Mouse (Mus musculus): ENCODE measurements around the gene Krtap19-3. TPM values are rescaled to one million over a fixed set of nuclear protein-coding genes. Genes with fewer than 3 reads are reported as not detected.

Gene Krtap19-3
- not detected for total RNA-seq (2023)

GRCm38 (mm10) chr16:88877938-88878337 lies at the start of gene Krtap19-3:
Krtap19-3 (minus strand) TSS chr16:88878038.

DNA sequence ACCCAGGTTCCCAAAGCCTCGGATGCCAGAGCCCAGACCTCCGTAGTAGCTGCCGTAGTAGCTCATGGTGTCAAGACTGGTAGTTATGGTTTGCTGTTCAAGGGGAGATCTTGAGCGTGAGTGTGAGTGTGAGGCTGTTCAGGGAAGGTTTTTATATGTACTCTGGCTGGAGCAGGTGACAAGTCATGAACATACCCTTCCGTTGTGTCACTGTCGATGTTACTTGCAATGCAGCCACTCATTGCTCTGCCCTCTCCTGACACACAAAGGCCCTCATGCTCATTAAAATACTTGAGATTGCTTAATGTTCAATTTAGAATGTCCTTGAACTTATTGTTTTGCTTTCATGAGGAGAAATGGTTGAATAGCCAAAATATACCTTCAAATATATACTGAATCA lies 18.5 kb upstream of the Krtap19-3 start, which contains the start of gene Krtap19-5:
Gene Krtap19-5, minus strand, starts transcription at position 101 of the 400 bp plus-strand sequence.

GRCm38 (mm10) chr16:88884989-88885388 lies 7.2 kb upstream of the Krtap19-3 start, which contains the start of gene Krtap19-4:
Krtap19-4 (minus strand) TSS chr16:88885089.

GRCm38 (mm10) chr16:88874169-88874568 lies 3.7 kb downstream of the Krtap19-3 start, which contains the start of gene Krtap19-2:
Krtap19-2 (minus strand) TSS chr16:88874269.

DNA sequence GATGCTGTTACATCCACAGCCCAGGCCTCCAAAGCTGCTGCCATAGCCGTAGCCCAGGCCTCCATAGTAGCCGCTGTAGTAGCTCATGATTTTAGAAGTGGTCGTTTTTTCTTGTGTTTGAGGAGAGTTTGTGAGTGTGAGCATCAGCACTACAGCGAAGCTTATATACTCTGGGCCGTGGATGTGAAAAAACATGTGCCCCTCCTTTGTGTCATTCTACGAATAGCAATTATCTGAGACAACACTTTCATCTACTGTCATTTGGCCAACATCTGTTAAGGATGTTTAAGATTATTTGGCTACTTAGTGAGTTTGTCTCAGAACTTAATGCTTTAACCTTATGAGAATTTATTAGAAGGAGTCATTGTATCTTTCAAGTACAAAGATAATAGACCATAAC lies 8.5 kb downstream of the Krtap19-3 start, which contains the start of gene Krtap19-1:
Gene Krtap19-1, minus strand, starts transcription at position 101 of the 400 bp plus-strand sequence.

Other genes with a start within 250 kb of the Krtap19-3 start
- not detected for gene Krtap26-1, start 230.2 kb downstream of the Krtap19-3 start, total RNA-seq (2023)
- gene Krtap27-1, start 206.4 kb downstream of the Krtap19-3 start, total RNA-seq (2023): not detected
- gene 2310061N02Rik, start 170.1 kb downstream of the Krtap19-3 start, total RNA-seq (2023): not detected
- not detected for gene Krtap13-1, start 149.2 kb downstream of the Krtap19-3 start, total RNA-seq (2023)
- not detected for gene Krtap13, start 126.4 kb downstream of the Krtap19-3 start, total RNA-seq (2023)
- not detected for gene 2310034C09Rik, start 119.2 kb downstream of the Krtap19-3 start, total RNA-seq (2023)
- gene 2310057N15Rik, start 103.8 kb downstream of the Krtap19-3 start, total RNA-seq (2023): not detected
- not detected for gene Gm5965, start 100.1 kb downstream of the Krtap19-3 start, total RNA-seq (2023)
- not detected for gene Gm20741, start 65.8 kb downstream of the Krtap19-3 start, total RNA-seq (2023)
- not detected for gene Krtap15, start 57.8 kb downstream of the Krtap19-3 start, total RNA-seq (2023)
- gene Krtap14, start 51.9 kb downstream of the Krtap19-3 start, total RNA-seq (2023): not detected
- not detected for gene Krtap19-1, start 8.6 kb downstream of the Krtap19-3 start, total RNA-seq (2023)
- gene Krtap19-2, start 3.8 kb downstream of the Krtap19-3 start, total RNA-seq (2023): not detected
- gene Krtap19-4, start 7.1 kb upstream of the Krtap19-3 start, total RNA-seq (2023): not detected
- gene Krtap19-5, start 18.4 kb upstream of the Krtap19-3 start, total RNA-seq (2023): not detected
- not detected for gene Krtap19-9b, start 54.2 kb upstream of the Krtap19-3 start, total RNA-seq (2023)
- gene Krtap16-3, start 84.8 kb upstream of the Krtap19-3 start, total RNA-seq (2023): not detected
- gene Krtap22-2, start 132.7 kb upstream of the Krtap19-3 start, total RNA-seq (2023): not detected
- gene Gm10229, start 137.2 kb upstream of the Krtap19-3 start, total RNA-seq (2023): not detected
- gene Krtap6-1, start 153.7 kb upstream of the Krtap19-3 start, total RNA-seq (2023): not detected
- not detected for gene Gm10228, start 163.4 kb upstream of the Krtap19-3 start, total RNA-seq (2023)
- gene Krtap6-5, start 169.8 kb upstream of the Krtap19-3 start, total RNA-seq (2023): not detected
- gene 1110025L11Rik, start 186.0 kb upstream of the Krtap19-3 start, total RNA-seq (2023): not detected
- gene Krtap6-3, start 206.0 kb upstream of the Krtap19-3 start, total RNA-seq (2023): not detected